Mouse (Mus musculus) stomach, embryonic 16.5 days (tissue): ENCODE results near the gene Gpatch1. TPM values are rescaled to one million over a fixed set of nuclear protein-coding genes. Genes with fewer than 3 reads are reported as not detected.
"Not testable (repeated sequence)": the region's sequence is repeated elsewhere in the genome, so short reads cannot be mapped to it uniquely, and the experiment has no call there.

Source experiments
- ATAC-seq: fragments of 200-750 bp; cut with Nextera tagmentation; 2 replicates; pipeline ENCODE4 v1.8.0; 2017; ENCODE audit warnings: moderate number of reproducible peaks, moderate TSS enrichment; ENCODE audit not compliant: insufficient read depth, low FRiP score
- H3K27ac ChIP-seq: fragments of 300-500 bp; sonication (generic); 2 replicates; pipeline ENCODE4 v1.5.1; 2014; ENCODE audit warnings: low read length
- H3K27me3 ChIP-seq: fragments of 300-500 bp; sonication (generic); 2 replicates; pipeline ENCODE4 v1.6.1; 2014; ENCODE audit warnings: low read length, control low read depth, mixed read lengths; ENCODE audit not compliant: control insufficient read depth, insufficient read depth
- H3K36me3 ChIP-seq: fragments of 300-500 bp; sonication (generic); 2 replicates; pipeline ENCODE4 v1.6.1; 2014; ENCODE audit warnings: low read length; ENCODE audit not compliant: control insufficient read depth, insufficient read depth
- H3K4me1 ChIP-seq: fragments of 300-500 bp; sonication (generic); 2 replicates; pipeline ENCODE4 v1.6.1; 2014; ENCODE audit warnings: low read length, control low read depth, mixed read lengths; ENCODE audit not compliant: control insufficient read depth, insufficient read depth
- H3K4me2 ChIP-seq: fragments of 300-500 bp; sonication (generic); 2 replicates; pipeline ENCODE4 v1.6.1; 2014; ENCODE audit warnings: low read depth, low read length, mixed read lengths
- H3K4me3 ChIP-seq: fragments of 300-500 bp; sonication (generic); replicated peaks from 2 replicates; pipeline ENCODE4 v1.5.1; 2014; ENCODE audit warnings: mild to moderate bottlenecking, low read length
- H3K9ac ChIP-seq: fragments of 300-500 bp; sonication (generic); 2 replicates; pipeline ENCODE4 v1.6.1; 2014; ENCODE audit warnings: low read length
- H3K9me3 ChIP-seq: fragments of 300-500 bp; sonication (generic); replicated peaks from 2 replicates; pipeline ENCODE4 v1.6.1; 2016; ENCODE audit warnings: low read length, control low read depth; ENCODE audit not compliant: control insufficient read depth
- WGBS: fragments of 180-500 bp; shearing (Covaris S2); extraction: QIAGEN DNeasy Blood & Tissue Kit; methylation state at CpG from one replicate; pipeline ENCODE4 v1.1.7; 2014; 5-methylcytosine and 5-hydroxymethylcytosine counted together
- polyA plus RNA-seq: library from polyadenylated mRNA; unstranded; fragments of >200 nt; fragmentation: Nextera tagmentation; extraction: Ambion mirVana; gene quantifications from 2 replicates; pipeline ENCODE4 v1.2.1, GENCODE M21; 2015

The Gpatch1 gene
- polyA plus RNA-seq, 1 experiment from 2014 or later = 14.3 TPM

- Histone ChIP-seq H3K4me3 (peak within 1 kb of the TSS; percentile 62), H3K27me3 (no peaks in the 10 kb centered on the region; the same call in 1 of the 2 replicates), H3K9me3 (no peaks in the 10 kb centered on the region), H3K9ac (peak within 1 kb of the TSS; percentile 79), H3K27ac (peak within 1 kb of the TSS; percentile 80), H3K4me1 (peaks cover 9% of the 10 kb centered on the region; the same call in 1 of the 2 replicates), H3K36me3 (no peaks in the 10 kb centered on the region), H3K4me2 (peak within 1 kb of the TSS; percentile 88)
- WGBS = under 1% methylated on average over 48 of the region's 52 CpGs
- peak; percentile 97 for ATAC-seq
Observed at GRCm38 (mm10) chr7:35333692-35334526, 15.7 kb upstream of the Gpatch1 start, which contains the start of gene Rhpn2. Rhpn2 (plus strand) TSS chr7:35334170.

GRCm38 (mm10) chr7:35333231-35333651 lies 15.0 kb upstream of the Gpatch1 start:
- Histone ChIP-seq H3K9me3 (no peaks in the 10 kb centered on the region), H3K36me3 (no peaks in the 10 kb centered on the region), H3K27ac (peak overlapping the region; percentile 80), H3K9ac (peak overlapping the region; percentile 67), H3K4me1 (peaks cover 9% of the 10 kb centered on the region; the same call in 1 of the 2 replicates), H3K4me2 (peak overlapping the region; percentile 88), H3K4me3 (peak overlapping the region; percentile 62), H3K27me3 (no peaks in the 10 kb centered on the region; the same call in 1 of the 2 replicates)
- WGBS = under 1% methylated on average over 19 of the region's 19 CpGs
- ATAC-seq = no peak

- Histone ChIP-seq H3K27ac (no peak overlapping the region), H3K9ac (no peak overlapping the region), H3K4me3 (no peak overlapping the region), H3K36me3 (no peaks in the 10 kb centered on the region), H3K9me3 (no peaks in the 10 kb centered on the region), H3K4me2 (no peak overlapping the region), H3K27me3 (no peaks in the 10 kb centered on the region; the same call in 1 of the 2 replicates), H3K4me1 (peaks cover 9% of the 10 kb centered on the region; the same call in 1 of the 2 replicates)
- no peak for ATAC-seq
- WGBS = 57% methylated on average over 3 of the region's 3 CpGs
Observed at GRCm38 (mm10) chr7:35331590-35331989, 13.3 kb upstream of the Gpatch1 start.

GRCm38 (mm10) chr7:35322732-35323420 lies 4.6 kb upstream of the Gpatch1 start:
- Histone ChIP-seq H3K4me1 (no peaks in the 10 kb centered on the region), H3K27ac (no peak overlapping the region), H3K4me3 (no peak overlapping the region), H3K9me3 (no peaks in the 10 kb centered on the region), H3K4me2 (peak overlapping the region; percentile 40; the same call in 1 of the 2 replicates), H3K9ac (peak overlapping the region; percentile 52; the same call in 1 of the 2 replicates), H3K36me3 (no peaks in the 10 kb centered on the region), H3K27me3 (no peaks in the 10 kb centered on the region)
- ATAC-seq = no peak
- 10% methylated on average over 11 of the region's 13 CpGs for WGBS

- Histone ChIP-seq H3K4me2 (no peak overlapping the region), H3K36me3 (no peaks in the 10 kb centered on the region), H3K9me3 (no peaks in the 10 kb centered on the region), H3K9ac (no peak overlapping the region), H3K4me3 (no peak overlapping the region), H3K27me3 (no peaks in the 10 kb centered on the region), H3K4me1 (peaks cover 6% of the 10 kb centered on the region; the same call in 1 of the 2 replicates), H3K27ac (no peak overlapping the region)
- no peak for ATAC-seq
- WGBS = 34% methylated on average over 3 of the region's 3 CpGs
Observed at GRCm38 (mm10) chr7:35322161-35322560, 3.9 kb upstream of the Gpatch1 start.

- H3K4me3 ChIP-seq = no peak overlapping the region
- WGBS = 72% methylated on average over 4 of the region's 4 CpGs
Observed at GRCm38 (mm10) chr7:35319755-35320154, 1.5 kb upstream of the Gpatch1 start.

GRCm38 (mm10) chr7:35319221-35319620 lies 981 bp upstream of the Gpatch1 start:
- not testable (repeated sequence) for H3K27ac ChIP-seq, H3K4me3 ChIP-seq, H3K9me3 ChIP-seq, H3K4me1 ChIP-seq, H3K9ac ChIP-seq, H3K27me3 ChIP-seq, H3K36me3 ChIP-seq, ATAC-seq, H3K4me2 ChIP-seq
- WGBS = 55% methylated on average over 3 of the region's 3 CpGs

More at GRCm38 (mm10) chr7:35319755-35320154, 1.5 kb upstream of the Gpatch1 start:
- no peak for ATAC-seq
- H3K4me1 ChIP-seq = peaks cover 7% of the 10 kb centered on the region; the same call in 1 of the 2 replicates
- H3K27me3 ChIP-seq = no peaks in the 10 kb centered on the region
- no peaks in the 10 kb centered on the region for H3K9me3 ChIP-seq
- H3K4me2 ChIP-seq = no peak overlapping the region
- H3K9ac ChIP-seq = no peak overlapping the region
- no peak overlapping the region for H3K27ac ChIP-seq
- H3K36me3 ChIP-seq = no peaks in the 10 kb centered on the region

- no peak overlapping the region for H3K9ac ChIP-seq
- H3K27ac ChIP-seq = no peak overlapping the region
- H3K4me1 ChIP-seq = peaks cover 7% of the 10 kb centered on the region; the same call in 1 of the 2 replicates
- no peak for ATAC-seq
- H3K4me2 ChIP-seq = no peak overlapping the region
- H3K9me3 ChIP-seq = no peaks in the 10 kb centered on the region
- no peaks in the 10 kb centered on the region; the same call in 1 of the 2 replicates for H3K36me3 ChIP-seq
- H3K27me3 ChIP-seq = no peaks in the 10 kb centered on the region
- H3K4me3 ChIP-seq = no peak overlapping the region
Observed at GRCm38 (mm10) chr7:35314156-35314555, 4.1 kb downstream of the Gpatch1 start.

- no peaks in the 10 kb centered on the region; the same call in 1 of the 2 replicates for H3K36me3 ChIP-seq
- H3K4me3 ChIP-seq = no peak overlapping the region
- no peak overlapping the region for H3K27ac ChIP-seq
- no peaks in the 10 kb centered on the region for H3K4me1 ChIP-seq
- 89% methylated on average over 3 of the region's 3 CpGs for WGBS
- no peak for ATAC-seq
- no peaks in the 10 kb centered on the region for H3K9me3 ChIP-seq
- H3K4me2 ChIP-seq = no peak overlapping the region
- H3K27me3 ChIP-seq = no peaks in the 10 kb centered on the region
- no peak overlapping the region for H3K9ac ChIP-seq
Observed at GRCm38 (mm10) chr7:35311214-35311613, 7.0 kb downstream of the Gpatch1 start.
